Mouse (Mus musculus): ENCODE results near the gene Cryab. TPM values are rescaled to one million over a fixed set of nuclear protein-coding genes. Genes with fewer than 3 reads are reported as not detected.

The Cryab gene
- total and polyA plus RNA-seq, 3 experiments: not detected

- TF ChIP-seq ZKSCAN1 (IDR thresholded peaks at IDR 0.05; ENCODE audit: low read depth, low read length) (no peak), RCOR1 (IDR thresholded peaks at IDR 0.05; ENCODE audit: low read depth, low read length) (no peak), MYC (IDR thresholded peaks at IDR 0.05; ENCODE audit: low read depth, low read length) (no peak)
- no peak for DNase-seq (ENCODE audit: low read depth, low spot score)
- Histone ChIP-seq H3K4me1 (ENCODE audit: control insufficient read depth in 1 of 2, insufficient read depth in 2 of 2, low read length in 2 of 2) (no peaks in the 10 kb centered on the region), H3K4me3 (ENCODE audit: control insufficient read depth in 1 of 2, insufficient read depth in 1 of 2, low read depth in 2 of 2, low read length in 2 of 2) (no peak overlapping the region), H3K79me2 (ENCODE audit: control insufficient read depth, insufficient read depth, low read length, poor library complexity) (no peaks in the 10 kb centered on the region), H3K9me3 (replicated peaks; ENCODE audit: insufficient read depth, low read length) (no peaks in the 10 kb centered on the region), H3K9ac (ENCODE audit: control insufficient read depth, low read depth, low read length, poor library complexity, severe bottlenecking) (no peak overlapping the region), H3K27me3 (ENCODE audit: control insufficient read depth in 1 of 2, insufficient read depth in 2 of 2, low read length in 2 of 2) (peaks cover 6 to 17% of the 10 kb centered on the region in 2 experiments; a peak in 3 of 4 replicates), H3K36me3 (ENCODE audit: control insufficient read depth in 1 of 2, insufficient read depth in 2 of 2, low read length in 2 of 2) (no peaks in the 10 kb centered on the region), H3K27ac (ENCODE audit: control insufficient read depth, low read depth, low read length) (no peak overlapping the region)
These were observed 36.9 kb upstream of the Cryab start for GRCm38 (mm10) chr9:50714188-50714587.

GRCm38 (mm10) chr9:50718878-50719277, 32.2 kb upstream of the Cryab start:
- no peak for TF ChIP-seq ELF1 (IDR thresholded peaks at IDR 0.05; ENCODE audit: low read depth, low read length)
- TF ChIP-seq ZMIZ1 (IDR thresholded peaks at IDR 0.05; ENCODE audit: low read depth, low read length): no peak
- no peak for TF ChIP-seq MYB (IDR thresholded peaks at IDR 0.05; ENCODE audit: low read depth, low read length)
- TF ChIP-seq E2F4 (IDR thresholded peaks at IDR 0.05; ENCODE audit: borderline replicate concordance, low read depth, low read length): no peak
- no peak for TF ChIP-seq SMC3 (IDR thresholded peaks at IDR 0.05; ENCODE audit: low read depth, low read length)
- Histone ChIP-seq H3K27me3 (ENCODE audit: control insufficient read depth in 1 of 2, insufficient read depth in 2 of 2, low read length in 2 of 2) (peaks cover 12 to 16% of the 10 kb centered on the region in 2 experiments), H3K4me3 (ENCODE audit: control insufficient read depth in 1 of 2, insufficient read depth in 1 of 2, low read depth in 2 of 2, low read length in 2 of 2) (no peak overlapping the region), H3K36me3 (ENCODE audit: control insufficient read depth in 1 of 2, insufficient read depth in 2 of 2, low read length in 2 of 2) (no peaks in the 10 kb centered on the region), H3K9ac (ENCODE audit: control insufficient read depth, low read depth, low read length, poor library complexity, severe bottlenecking) (no peak overlapping the region), H3K27ac (ENCODE audit: control insufficient read depth, low read depth, low read length) (no peak overlapping the region), H3K79me2 (ENCODE audit: control insufficient read depth, insufficient read depth, low read length, poor library complexity) (no peaks in the 10 kb centered on the region), H3K4me1 (ENCODE audit: control insufficient read depth in 1 of 2, insufficient read depth in 2 of 2, low read length in 2 of 2) (0 out of 4 replicates have a peak, but pooled peaks cover 0 to 2% of the 10 kb centered on the region in 2 experiments), H3K9me3 (replicated peaks; ENCODE audit: insufficient read depth, low read length) (no peaks in the 10 kb centered on the region)
- DNase-seq (ENCODE audit: low read depth, low spot score): no peak

GRCm38 (mm10) chr9:50721061-50721460, 30.1 kb upstream of the Cryab start:
- no peak for DNase-seq (ENCODE audit: low read depth, low spot score)
- TF ChIP-seq JUND (IDR thresholded peaks at IDR 0.05; ENCODE audit: low read depth, low read length) (no peak), EP300 (IDR thresholded peaks at IDR 0.05; ENCODE audit: low read depth in 1 of 2, low read length in 2 of 2) (no peak), CHD2 (IDR thresholded peaks at IDR 0.05; ENCODE audit: low read length) (no peak)
- H3K4me3 ChIP-seq (ENCODE audit: control insufficient read depth in 1 of 2, insufficient read depth in 1 of 2, low read depth in 2 of 2, low read length in 2 of 2): no peak overlapping the region
- peaks cover 9 to 16% of the 10 kb centered on the region in 2 experiments for H3K27me3 ChIP-seq (ENCODE audit: control insufficient read depth in 1 of 2, insufficient read depth in 2 of 2, low read length in 2 of 2)
- no peaks in the 10 kb centered on the region for H3K9me3 ChIP-seq (replicated peaks; ENCODE audit: insufficient read depth, low read length)
- no peak overlapping the region for H3K9ac ChIP-seq (ENCODE audit: control insufficient read depth, low read depth, low read length, poor library complexity, severe bottlenecking)
- H3K36me3 ChIP-seq (ENCODE audit: control insufficient read depth in 1 of 2, insufficient read depth in 2 of 2, low read length in 2 of 2): no peaks in the 10 kb centered on the region
- H3K79me2 ChIP-seq (ENCODE audit: control insufficient read depth, insufficient read depth, low read length, poor library complexity): no peaks in the 10 kb centered on the region
- H3K27ac ChIP-seq (ENCODE audit: control insufficient read depth, low read depth, low read length): no peak overlapping the region
- 0 out of 4 replicates have a peak, but pooled peaks cover 0 to 2% of the 10 kb centered on the region in 2 experiments for H3K4me1 ChIP-seq (ENCODE audit: control insufficient read depth in 1 of 2, insufficient read depth in 2 of 2, low read length in 2 of 2)
